Mouse (Mus musculus) bone marrow macrophage, adult 2 months (primary cell): ENCODE measurements around the gene Mnat1.

ENCODE experiments used
- CTCF ChIP-seq: IDR thresholded peaks from 2 replicates; pipeline ENCODE4 v1.5.1; 2012; ENCODE audit warnings: low read depth, mild to moderate bottlenecking, low read length, moderate library complexity
- POLR2A ChIP-seq: IDR thresholded peaks from 2 replicates; pipeline ENCODE4 v1.6.1; 2012; ENCODE audit warnings: mild to moderate bottlenecking, low read depth, low read length, borderline replicate concordance

- TF ChIP-seq POLR2A = no peak
- TF ChIP-seq CTCF = no peak
These were observed 181.1 kb downstream of the Mnat1 start for GRCm38 (mm10) chr12:73304636-73305035.
